Mouse (Mus musculus): ENCODE measurements around the gene Rln3.
"Not testable (repeated sequence)": the region's sequence is repeated elsewhere in the genome, so short reads cannot be mapped to it uniquely, and the experiment has no call there.

Rln3 gene

GRCm38 (mm10) chr8:84021096-84021495 lies 23.7 kb downstream of the Rln3 start, which contains the start of gene Palm3:
Gene Palm3 (plus strand): TSS chr8:84021471.
- DNase-seq (ENCODE audit: low spot score in 2 of 2): no peak

- no peak for DNase-seq (ENCODE audit: low spot score in 2 of 2)
These were observed 25.1 kb downstream of the Rln3 start for GRCm38 (mm10) chr8:84019738-84020137.

GRCm38 (mm10) chr8:84015833-84016232 lies 29.0 kb downstream of the Rln3 start:
- DNase-seq (ENCODE audit: low spot score in 2 of 2): no peak

GRCm38 (mm10) chr8:84012499-84013165 lies 32.2 kb downstream of the Rln3 start:
- DNase-seq (ENCODE audit: low spot score in 2 of 2): no peak

- DNase-seq (ENCODE audit: low spot score in 2 of 2): no peak
These were observed 32.9 kb downstream of the Rln3 start, which contains the start of gene 2210011C24Rik for GRCm38 (mm10) chr8:84011705-84012498. Gene 2210011C24Rik (minus strand): TSS chr8:84012171.

- DNase-seq (ENCODE audit: low spot score in 2 of 2): peak in 1 of 2 experiments; percentile 73
These were observed 33.9 kb downstream of the Rln3 start for GRCm38 (mm10) chr8:84010625-84011611.

GRCm38 (mm10) chr8:84009876-84010275 lies 34.9 kb downstream of the Rln3 start:
- DNase-seq (ENCODE audit: low spot score in 2 of 2): peak; percentile 79 to 86

GRCm38 (mm10) chr8:84008362-84008761 lies 36.4 kb downstream of the Rln3 start:
- DNase-seq (ENCODE audit: low spot score in 2 of 2): no peak

GRCm38 (mm10) chr8:84005502-84005901 lies 39.3 kb downstream of the Rln3 start:
- not testable (repeated sequence) for DNase-seq (ENCODE audit: low spot score in 2 of 2)

GRCm38 (mm10) chr8:84004533-84005201 lies 40.1 kb downstream of the Rln3 start:
- peak; percentile 94 to 95 for DNase-seq (ENCODE audit: low spot score in 2 of 2)

GRCm38 (mm10) chr8:84003612-84004246 lies 41.1 kb downstream of the Rln3 start:
- DNase-seq (ENCODE audit: low spot score in 2 of 2): no peak

- no peak for DNase-seq (ENCODE audit: low spot score in 2 of 2)
These were observed 41.7 kb downstream of the Rln3 start for GRCm38 (mm10) chr8:84002957-84003611.

GRCm38 (mm10) chr8:84001281-84002000 lies 43.4 kb downstream of the Rln3 start, which contains the start of gene 1700067K01Rik:
Gene 1700067K01Rik (plus strand): TSS chr8:84001502.
- no peak for DNase-seq (ENCODE audit: low spot score in 2 of 2)

- no peak for DNase-seq (ENCODE audit: low spot score in 2 of 2)
These were observed 45.0 kb downstream of the Rln3 start for GRCm38 (mm10) chr8:83999825-84000224.

GRCm38 (mm10) chr8:83999057-83999705 lies 45.6 kb downstream of the Rln3 start:
- no peak for DNase-seq (ENCODE audit: low spot score in 2 of 2)

GRCm38 (mm10) chr8:83998231-83999056 lies 46.4 kb downstream of the Rln3 start:
- no peak for DNase-seq (ENCODE audit: low spot score in 2 of 2)

- DNase-seq (ENCODE audit: low spot score in 2 of 2): no peak
These were observed 47.2 kb downstream of the Rln3 start, which contains the start of gene Samd1 for GRCm38 (mm10) chr8:83997511-83998141. Gene Samd1 (plus strand): TSS chr8:83997672.
